Mouse (Mus musculus) layer of hippocampus, adult 11-12 months (tissue): ENCODE results near the gene Efhc2.

ENCODE experiments used
- DNase-seq: peaks from one replicate; pipeline ENCODE4 v3.0.0; 2022; ENCODE audit warnings: low spot score

Efhc2 gene

DNA sequence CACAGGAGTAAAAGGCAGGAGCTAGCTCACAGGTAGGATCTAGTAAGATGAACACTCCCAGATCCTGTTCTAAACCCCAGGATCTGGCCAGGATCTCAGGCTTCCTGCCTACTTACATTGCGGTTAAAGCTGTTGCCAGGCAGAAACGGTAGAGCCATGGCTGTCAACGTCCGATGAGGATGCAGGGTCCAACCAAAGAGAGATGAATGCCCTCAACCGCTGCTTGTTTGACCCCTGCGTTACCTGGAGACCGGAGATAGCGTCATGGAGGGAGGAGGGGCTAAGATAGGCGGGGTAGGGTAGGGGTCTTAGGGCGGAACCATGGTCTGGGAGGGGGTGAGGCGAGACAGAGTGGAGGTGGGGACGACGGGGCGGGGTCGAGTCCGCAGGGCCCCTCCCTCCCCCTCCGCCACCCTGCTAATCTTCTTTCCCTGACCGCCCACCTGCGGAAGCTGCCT is at the start of gene Efhc2:
Gene Efhc2 (minus strand): TSS at position 243 of the 458 bp plus-strand sequence.
- peak; percentile 2 for DNase-seq

DNA sequence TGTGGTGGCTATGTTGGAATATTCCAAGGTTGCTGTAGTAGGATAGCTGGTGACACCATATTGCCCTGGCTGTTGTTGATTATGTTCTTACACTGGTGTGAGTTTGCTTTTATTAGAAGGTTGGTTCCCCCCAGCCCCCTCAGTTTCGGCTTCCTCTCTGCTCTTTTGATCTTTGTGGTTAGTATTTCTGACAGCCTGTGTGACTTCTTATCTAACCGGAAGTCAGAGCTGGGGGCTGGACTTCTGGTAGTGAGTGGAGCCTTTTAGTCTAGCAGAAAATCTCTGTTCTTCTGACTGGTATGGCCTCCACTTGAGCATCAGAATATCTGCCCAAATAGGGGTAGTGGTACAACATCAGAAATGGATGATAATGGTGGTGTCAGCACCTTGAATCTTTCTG is 45.9 kb upstream of the Efhc2 start:
- no peak for DNase-seq

DNA sequence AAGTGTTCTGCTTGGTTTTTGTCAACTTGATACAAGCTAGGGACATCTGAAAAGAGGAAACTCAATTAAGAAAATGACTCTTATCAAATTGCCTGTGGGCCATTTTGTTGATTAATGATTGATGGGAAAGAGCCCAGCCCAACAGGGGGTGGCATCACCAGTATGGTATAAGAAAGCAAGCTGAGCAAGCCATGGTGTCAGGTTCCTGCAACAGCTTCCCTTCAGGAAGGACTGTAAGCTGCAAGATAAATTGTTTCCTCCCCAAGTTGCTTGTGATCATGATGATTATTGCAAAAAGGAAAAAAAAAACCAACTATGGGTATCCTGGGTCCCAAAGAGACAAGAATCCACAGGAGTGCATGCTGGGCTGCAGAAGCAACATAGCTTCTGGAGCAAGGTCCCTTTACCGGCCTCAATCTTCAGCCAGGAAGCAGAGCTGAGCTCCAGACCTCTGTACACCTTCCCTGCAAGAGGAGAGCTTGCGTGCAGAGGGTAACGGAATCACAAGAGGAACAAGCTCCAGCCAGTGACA is 18.8 kb downstream of the Efhc2 start:
- DNase-seq = no peak

DNA sequence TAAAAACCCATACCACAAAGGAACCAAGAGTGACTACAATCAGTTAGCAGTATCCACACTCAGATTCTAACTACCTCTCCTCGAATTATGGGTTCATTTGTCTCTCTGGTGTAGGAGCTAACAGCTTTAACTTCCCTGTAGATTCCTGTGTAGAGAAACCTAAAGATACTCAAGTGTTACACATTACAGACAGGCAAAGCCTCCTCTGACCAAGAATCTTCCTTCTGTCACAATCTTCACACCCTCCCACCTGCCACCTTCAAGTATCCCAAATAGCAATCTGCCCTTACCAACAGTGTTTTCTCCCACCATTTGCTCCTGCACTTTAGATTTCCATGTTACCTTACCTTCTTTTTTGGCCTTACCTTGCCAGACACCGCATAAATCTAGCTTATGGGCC is 35.3 kb downstream of the Efhc2 start:
- no peak for DNase-seq

DNA sequence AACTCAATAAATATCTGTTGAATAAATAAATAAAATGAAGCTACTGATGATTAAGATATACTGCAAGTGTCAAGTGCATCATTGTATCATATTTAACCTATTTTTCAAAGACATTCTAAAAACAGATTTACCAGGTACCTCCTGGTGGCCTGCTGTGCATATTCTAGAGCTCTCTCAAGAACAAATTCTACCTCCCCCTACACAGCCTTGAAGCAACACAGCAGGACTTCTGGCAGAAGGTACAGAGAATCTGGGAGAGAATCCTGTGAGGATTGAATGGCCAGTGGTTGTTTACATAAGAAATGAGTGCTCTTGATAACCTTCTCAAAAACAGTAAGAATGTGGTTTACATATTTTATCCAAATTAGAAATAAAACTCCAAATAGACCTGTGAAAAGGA is 94.0 kb downstream of the Efhc2 start:
- no peak for DNase-seq

DNA sequence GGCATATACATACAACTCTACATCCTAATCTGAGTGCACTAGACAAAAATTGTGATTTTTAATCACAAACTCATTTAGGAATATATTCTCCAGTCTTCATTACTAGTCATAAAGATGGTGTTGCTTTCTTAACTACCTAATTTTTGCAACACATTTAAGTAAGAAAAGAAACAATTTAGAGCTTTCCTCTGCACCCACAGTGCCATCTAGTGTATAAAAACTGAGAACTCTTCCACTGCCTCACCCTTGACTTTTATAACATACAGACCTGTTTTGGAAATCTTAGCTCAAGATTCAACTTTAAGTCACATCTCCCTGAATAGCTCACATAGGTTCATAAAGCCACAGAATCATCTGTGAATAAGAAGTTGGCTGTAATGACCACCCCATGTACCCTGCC is 101.7 kb downstream of the Efhc2 start:
- DNase-seq = no peak

DNA sequence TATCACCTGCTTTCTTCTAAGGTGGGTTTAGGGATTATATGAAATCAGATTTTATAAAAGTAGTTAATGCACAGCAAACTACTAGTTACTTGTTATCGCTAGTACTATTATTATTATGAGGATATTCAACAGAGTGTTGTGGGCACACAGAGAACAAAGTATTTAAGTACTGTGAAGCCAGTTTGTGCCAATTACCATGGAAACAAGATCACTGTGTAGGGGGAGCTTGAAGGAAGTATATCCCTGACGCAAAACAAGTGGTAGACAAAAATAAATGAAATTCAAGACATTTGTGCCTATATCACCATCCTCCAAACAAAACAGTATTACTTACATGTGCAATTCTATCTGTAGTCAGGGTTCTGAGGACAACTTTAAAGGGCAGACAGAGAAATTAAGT is 105.7 kb downstream of the Efhc2 start:
- DNase-seq = no peak

DNA sequence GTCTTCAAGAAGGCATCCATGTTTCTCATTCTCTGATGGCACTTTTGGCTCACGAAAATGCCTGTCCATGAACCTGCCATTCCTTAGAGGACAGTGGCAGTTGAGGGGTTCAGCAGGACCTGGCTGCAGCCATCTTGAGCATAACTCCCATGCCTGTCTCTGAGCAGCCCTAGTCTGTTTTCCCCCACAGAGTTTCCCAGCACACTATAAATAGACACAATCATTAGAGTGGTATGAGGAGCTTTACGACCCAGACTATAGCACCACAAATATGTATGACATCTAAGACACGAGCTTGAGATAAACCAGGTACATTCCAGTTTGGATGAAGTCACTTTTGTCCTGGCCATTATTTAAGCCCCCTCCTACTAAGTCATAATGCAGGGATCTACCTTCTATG is 143.4 kb downstream of the Efhc2 start:
- no peak for DNase-seq

DNA sequence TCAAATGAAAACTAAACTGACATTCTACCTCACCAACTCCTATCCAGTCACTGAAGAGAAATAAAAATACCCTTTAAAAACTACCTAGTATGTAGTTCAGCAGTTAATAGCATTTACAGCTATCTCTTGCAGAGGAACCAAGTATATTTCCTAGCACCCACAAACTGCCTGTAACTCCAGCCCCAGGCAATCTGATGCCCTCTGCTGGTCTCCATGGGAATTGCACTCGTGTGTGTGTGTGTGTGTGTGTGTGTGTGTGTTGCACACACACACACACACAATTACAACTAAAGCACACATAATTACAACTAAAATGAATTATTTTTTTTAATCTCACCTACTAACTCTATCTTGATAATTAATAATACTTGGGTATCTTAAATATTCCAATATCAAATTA is 153.5 kb downstream of the Efhc2 start:
- no peak for DNase-seq
